Mouse (Mus musculus): ENCODE data around the gene Iqcn. TPM values are rescaled to one million over a fixed set of nuclear protein-coding genes. Genes with fewer than 3 reads are reported as not detected.

Iqcn gene
- total RNA-seq, 2 experiments from 2014 or later = 0.15 to 0.30 TPM

DNA sequence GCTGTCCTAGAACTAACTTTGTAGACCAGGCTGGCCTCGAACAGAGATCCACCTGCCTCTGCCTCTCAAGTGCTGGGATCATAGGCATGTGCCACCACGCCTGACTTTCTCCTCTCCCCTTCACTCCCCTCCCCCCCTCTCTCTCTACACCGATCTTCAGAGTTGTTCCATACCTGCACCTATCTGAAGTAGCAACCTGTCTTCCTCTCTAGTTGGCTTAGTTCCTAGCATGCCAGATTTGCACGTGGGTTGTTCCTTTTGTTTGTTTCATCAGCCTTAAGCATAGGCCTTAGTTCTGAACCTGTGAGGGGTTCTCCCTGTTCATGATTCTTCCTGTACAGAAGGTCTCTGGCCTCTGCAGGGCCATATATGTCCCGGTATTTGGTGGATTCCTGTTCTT, 34.4 kb downstream of the Iqcn start:
- DNase-seq = no peak

DNA sequence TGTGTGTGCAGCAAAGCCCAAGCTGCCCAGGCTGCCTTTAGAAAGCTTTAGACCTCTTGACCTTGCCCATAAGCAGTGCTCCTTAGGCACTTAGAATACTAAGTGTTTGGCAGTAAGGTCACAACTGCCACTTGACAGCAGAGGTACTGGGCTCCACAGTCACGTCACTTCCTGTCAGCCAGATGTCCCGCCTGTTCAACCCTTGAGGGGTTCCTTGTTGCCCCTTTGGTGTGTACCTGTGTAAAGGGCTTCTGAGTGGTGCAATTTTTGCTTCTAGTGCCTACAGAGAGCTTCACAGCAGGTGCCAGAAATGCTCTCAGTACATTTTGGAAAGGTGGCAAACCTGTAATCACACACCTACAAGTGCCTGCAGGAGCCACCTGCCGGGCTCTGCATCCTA, 35.0 kb downstream of the Iqcn start:
- no peak for DNase-seq

DNA sequence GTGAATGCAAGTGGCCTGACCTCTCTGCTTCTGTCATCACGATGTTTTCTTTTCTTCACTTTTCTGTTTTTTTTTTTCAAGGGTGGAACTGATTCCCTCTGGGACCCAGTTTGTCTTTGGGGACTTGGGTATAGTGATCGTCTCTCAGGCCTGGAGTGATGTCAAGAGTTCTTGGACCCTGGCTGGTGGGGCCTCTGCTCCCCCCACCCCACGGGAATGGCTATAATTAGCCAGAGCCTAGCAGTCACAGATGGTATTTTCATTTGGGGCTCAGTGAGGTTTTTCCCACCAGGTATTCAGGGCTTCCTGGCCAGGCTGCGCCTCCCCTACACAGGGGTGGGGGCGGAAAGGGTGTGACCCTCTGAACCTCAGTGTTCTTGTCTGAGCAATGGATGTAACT, 38.4 kb downstream of the Iqcn start:
- no peak for DNase-seq

DNA sequence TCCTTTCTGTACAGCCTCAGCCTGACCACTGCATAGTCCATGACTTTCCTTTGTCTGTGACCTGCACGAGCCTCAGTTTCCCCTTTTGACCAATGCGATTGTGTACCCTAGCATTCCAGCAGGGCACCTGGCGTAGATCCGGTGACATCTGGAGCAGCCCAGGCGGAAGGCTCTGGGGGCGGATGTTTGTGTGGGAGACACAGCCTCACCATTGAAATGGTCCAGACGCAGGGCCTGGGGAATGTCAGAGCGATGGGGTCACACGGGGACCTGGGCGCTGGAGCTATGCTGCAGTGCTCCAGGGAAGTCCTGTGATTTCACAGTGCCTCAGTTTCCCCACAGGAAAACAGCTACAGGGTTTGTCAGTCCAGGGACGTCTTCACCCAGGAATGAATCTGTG, 38.9 kb downstream of the Iqcn start:
- DNase-seq = no peak

DNA sequence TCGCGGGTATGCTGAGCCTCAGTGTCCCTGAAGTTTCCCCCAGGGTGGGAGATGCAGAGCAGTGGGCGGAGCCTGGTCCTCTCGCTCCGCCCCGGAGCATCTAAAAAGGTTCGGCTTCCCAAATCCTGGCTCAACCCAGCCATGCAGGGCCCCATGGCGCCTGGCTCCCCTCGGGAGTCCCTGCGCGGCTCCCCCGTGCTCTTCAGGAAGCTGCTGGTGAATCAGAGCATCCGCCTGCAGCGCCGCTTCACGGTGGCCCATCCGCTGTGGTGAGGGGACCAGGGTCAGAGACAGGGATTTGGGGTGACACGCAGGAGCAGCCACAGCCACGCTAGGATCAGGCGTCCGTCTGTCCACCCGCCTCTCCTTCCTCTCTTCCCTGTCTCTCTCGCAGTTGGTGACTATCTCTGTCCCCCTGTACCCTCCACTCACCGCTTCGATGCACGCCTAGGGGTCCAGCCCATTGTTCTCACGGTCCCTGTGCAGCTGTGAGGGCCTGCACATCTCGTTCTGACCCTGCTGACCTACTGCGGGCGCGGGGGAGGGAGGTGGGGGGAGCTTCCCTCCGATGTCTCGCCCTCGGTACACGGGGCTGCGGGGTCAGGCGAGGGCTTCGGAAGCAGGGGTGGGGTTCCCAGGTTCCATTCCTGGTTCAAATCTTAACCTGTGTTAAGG, 39.9 kb downstream of the Iqcn start:
- DNase-seq = no peak

DNA sequence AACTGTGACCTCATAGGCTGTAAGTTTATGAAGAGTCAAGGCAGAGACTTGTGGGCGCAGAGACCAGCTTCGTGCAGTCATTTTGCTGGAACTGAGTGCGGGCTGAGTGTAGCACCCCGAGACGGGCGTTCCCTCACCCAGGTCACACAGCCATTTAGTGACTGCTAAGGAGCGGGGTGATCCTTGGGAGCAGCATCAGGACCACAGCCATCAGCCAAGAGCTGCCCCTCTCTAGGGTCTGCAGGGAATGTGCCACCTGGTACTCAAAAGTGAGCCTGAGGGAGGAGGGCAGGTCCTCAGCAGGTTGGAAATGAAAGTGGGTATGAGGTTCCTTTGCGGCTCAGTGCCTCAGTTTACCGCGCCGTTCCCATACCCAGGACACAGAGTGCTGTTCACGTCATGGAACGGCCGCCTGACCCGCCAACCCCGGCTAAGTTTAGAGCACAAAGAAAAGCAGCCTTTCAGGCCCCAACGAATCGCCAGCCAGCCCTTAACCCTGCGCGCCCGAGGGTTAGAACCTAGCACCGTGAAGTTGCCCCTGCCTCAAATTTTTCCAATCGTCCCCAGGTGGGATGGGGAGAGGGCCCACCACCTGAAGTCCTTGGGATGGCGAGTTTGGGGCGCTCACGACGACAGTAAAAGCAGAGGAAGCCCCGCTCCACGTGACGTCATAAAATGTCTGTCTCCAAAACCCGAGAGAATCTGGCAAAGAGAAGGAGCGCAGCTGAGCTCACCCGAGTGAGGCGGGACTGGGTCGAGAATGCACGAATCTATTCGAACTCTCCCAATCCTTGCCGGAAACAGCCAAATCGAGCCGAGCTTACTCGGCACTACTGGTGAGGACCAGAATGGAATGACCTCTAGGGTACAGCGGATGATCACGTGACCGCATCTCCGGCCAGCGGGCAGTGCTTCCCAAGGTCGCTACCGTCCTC, 40.7 kb downstream of the Iqcn start:
- DNase-seq = peak; percentile 83

DNA sequence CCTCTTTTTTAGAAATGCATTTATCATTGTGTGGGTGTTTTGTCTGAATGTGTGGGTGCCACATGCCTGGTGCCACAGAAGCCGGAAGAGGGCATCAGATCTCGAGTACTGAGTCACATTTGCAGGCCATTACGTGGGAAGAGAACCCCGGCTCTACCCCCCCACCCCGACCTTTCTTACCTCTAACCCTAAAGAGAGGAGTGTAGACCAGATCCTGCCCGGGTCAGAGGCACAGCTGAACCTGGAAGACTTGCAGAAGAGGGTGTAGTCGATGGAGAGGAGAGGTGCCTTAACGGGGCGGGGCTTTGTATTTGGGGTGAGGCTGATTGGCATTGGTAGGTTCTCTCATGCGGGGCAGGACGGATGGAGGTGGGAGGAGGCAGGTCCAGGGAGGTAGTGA, 41.5 kb downstream of the Iqcn start:
- DNase-seq = no peak

DNA sequence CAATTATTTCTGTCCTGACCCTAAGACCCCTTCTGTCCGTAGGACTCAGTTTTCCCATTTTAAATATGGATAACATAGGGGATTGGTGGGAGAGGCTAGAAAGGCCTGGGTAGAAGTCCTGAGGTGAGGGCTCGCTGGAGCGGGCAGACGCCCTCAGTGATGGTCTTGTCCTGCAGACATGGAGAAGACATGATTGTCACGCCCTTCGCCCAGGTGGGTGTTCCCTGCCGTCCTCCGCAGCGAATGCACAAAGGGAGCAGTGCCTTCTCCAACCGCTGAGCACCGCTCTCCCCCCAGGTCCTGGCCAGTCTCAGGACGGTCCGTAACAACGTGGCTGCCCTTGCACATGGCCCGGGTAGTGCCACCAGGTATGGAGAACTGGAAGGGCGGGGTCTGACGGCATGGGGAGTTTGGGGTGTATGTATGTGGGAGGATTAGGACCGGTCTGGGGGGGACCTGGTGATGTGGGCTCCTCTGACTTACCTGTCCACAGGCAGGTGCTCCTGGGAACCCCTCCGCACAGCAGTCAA, 42.5 kb downstream of the Iqcn start:
- no peak for DNase-seq

DNA sequence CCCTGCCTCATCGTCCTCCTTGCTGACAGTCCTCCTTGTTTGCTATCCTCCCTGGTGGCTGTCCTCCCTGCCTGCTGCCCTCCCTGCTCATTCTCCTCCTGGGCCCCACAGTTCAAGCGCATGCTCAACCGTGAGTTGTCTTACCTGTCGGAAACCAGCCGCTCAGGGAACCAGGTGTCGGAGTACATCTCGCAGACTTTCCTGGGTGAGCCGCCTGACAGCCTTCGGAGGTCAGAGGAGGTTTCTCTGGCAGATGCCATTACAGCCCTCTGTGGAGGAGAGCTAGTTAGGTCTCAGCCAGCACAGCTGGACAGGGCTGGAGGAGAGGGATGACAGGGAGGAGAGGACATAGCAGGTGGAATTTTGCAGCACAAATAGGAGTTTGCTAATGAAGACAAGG, 43.4 kb downstream of the Iqcn start:
- no peak for DNase-seq

DNA sequence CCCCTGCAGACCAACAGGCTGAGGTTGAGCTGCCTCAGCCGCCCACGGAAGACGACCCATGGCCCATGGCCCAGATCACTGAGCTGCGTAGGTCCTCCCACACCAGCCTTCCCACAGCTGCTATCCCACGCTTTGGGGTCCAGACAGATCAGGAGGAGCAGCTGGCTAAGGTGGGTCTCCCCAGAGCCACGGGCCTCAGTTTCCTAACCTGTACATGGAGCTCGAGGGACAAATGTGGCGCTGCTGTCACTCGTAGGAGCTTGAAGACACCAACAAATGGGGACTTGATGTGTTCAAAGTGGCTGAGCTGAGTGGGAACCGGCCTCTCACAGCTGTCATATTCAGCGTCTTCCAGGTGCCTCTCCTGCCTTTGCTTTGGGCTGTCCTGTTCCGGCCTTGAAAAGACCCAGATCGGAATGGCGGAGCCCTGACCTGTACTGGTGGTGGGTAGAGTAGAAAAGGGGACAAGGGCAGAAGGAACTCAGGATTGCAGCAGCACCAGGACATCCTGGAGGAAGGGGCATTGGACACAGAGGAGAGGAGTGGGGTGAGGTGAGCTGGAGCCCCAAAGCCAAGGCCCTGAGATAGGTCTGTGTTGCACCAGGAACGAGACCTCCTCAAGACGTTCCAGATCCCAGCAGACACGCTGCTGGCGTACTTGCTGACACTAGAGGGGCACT, 44.1 kb downstream of the Iqcn start:
- DNase-seq = no peak

DNA sequence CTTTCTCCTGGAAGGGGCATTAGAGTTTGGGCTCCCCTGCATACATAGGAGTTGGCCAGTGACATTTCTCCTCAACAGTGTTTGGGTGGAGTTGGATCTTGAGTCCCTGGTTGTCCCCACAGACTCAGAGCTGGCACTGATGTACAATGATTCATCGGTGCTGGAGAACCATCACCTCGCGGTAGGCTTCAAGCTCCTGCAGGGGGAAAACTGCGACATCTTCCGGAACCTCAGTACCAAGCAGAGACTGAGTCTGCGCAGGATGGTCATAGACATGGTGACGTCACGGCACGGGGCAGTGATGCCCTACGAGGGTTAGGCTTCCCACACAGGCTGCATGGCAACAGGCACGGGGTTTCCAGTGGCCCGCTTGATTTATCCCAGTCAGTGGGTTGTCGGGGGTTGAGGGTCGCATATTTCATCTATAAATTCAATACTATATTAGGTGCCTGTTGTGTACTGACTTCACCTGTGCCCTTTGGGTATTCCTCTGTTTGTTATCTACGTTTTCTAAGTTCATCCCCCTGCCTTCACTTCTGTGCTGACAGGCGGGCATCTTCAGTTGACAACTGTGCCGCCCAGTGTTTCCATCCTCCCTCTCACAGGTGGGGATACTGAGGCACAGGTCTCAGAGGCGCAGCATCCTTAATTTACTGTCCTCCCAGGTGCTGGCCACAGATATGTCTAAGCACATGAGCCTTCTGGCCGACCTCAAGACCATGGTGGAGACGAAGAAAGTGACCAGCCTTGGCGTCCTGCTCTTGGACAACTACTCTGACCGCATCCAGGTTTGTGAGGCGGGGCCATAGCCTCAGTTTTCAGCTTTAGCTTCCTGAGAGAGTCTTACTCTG, 45.2 kb downstream of the Iqcn start:
- DNase-seq = no peak

DNA sequence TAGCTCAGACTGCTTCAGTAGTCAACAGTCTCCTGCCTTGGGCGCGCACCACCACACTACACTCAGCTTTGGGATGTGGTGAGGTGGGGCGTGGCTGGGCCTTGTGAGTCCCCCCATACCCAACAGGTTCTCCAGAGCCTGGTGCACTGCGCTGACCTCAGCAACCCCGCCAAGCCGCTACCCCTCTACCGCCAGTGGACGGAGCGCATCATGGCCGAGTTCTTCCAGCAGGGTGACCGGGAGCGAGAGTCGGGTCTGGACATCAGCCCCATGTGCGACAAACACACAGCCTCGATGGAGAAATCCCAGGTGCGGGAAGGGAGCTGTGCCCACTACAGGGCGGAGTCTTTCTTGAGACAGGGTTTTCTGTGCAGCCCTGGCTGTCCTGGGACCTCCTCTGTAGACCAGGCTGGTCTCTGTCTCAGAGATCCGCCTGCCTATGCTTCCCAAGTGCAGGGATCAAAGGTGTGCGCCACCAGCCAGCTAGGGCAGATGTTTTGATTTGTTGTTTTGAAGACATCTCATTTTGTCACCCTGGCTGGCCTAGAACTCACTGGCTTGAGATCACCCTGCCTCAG, 45.9 kb downstream of the Iqcn start:
- no peak for DNase-seq

DNA sequence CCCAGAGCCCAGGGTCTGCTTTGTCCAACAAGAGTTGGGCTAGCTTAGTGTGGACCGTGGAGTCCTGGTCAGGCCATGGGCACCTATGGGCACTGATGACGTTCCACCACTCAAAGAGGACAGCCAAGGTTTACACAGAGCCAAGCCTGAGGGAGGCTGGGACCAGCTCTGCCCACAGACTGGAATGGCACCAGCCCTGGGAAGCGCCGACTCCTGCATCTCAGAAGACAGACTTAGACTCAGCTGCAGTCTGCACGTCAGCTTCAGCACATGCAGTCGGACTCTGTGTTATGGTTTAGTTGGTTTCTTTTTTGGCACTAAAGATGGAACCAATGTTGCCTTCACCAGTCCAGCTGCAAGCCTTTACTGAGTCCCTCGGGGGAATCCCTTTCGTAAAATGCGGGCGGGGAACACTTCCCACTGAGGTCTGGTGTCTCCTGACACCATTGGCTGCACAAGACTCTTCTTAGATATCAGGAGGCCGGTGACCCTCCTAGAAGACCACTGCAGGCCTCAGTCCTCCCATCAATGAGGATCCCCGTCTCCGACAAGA, 46.9 kb downstream of the Iqcn start:
- DNase-seq = no peak

DNA sequence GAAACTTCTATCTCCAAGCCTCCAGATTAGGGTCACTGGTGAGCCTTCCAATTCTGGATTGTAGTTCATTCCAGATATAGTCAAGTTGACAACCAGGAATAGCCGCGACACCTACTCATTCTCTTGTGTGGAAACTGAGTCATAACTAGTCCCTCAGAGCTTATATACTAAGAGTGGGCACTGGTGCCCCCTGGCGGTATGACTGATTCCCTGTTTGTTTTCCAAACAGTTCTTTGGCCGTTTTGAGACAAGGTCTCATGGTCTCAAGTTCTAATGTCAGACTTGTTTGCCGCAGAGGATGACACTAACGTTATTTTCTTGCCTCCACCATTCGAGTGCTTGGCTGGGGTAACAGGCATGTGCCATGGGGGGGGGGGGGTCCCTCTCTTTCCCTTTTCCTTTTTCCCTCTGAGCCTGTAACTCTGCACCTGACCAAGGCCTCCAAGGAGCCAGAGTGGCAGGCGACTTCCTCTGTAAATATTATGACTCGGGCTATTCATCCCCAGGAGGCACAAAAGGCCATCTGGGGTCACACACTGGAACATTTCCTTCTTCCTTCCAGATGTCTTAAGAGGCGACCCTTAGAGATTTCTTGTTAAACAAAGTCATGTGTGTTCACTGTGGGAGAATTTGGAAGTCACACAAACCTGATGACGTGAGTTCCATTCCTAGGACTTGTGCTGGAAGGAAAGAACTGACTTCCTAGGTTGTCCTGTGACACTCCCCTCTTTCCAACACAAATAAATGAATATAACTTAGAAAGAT, 48.9 kb downstream of the Iqcn start:
- peak; percentile 89 for DNase-seq

DNA sequence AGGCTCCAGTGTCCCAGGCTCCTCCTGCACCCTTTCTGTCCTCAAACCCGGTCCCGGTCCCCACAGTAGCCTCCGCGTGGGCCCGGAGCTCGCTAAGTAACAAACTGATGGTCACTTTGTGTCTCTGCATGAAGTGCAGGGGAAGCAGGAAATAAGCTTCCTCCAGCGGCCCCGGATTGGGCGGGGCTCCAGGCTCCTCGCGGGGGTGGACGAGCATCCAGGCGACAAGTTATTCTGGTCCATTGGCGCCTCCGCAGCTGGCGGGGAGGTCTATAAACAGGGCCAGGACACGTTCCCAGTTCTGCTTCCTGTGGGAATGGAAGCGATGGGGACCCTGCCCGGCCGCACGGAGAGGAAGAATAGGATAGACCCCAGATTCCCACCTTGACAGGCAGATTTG, 49.9 kb downstream of the Iqcn start:
- DNase-seq = peak; percentile 87

DNA sequence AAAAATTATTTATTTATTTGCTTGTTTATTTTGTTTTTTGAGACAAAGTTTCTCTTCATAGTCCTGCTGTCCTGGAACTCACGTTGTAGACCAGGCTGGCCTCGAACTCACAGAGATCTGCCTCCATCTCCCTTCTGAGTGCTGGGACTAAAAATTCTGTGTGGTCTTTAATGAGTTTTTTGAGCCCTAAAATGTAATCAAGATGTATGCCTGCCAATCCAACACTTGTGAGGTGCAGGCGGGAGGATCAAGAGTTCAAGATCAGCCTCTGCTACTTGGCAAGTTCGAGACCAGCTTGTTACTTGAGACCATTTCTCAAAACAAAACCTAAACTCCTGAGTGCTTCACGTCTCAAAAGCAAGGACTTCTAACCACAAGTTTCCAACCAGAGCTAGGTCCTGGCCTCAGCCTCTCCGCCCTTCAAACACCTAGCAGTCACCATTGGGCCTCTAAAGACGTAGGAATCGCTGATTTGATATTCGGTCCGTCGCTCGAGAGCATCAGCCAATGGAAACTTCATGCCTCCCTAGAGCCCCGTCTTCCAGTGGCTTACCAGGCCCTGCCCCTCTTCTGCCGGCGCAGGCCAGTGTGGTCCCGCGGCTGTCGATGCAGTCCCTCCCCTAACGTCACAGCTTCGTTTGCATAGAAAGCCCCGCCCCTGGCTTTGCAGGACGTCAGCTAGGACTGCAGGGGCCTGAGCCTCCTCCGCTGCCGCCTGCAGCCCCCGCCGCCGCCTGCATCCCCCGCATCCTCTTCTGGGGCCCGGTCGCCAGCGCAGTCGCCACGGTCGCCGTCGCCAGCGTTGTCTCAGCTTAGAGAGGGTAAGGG, 51.0 kb downstream of the Iqcn start, which contains the start of gene Rab3a:
Gene Rab3a (plus strand): TSS at position 637 of the 828 bp plus-strand sequence.
- DNase-seq = peak; percentile 97

DNA sequence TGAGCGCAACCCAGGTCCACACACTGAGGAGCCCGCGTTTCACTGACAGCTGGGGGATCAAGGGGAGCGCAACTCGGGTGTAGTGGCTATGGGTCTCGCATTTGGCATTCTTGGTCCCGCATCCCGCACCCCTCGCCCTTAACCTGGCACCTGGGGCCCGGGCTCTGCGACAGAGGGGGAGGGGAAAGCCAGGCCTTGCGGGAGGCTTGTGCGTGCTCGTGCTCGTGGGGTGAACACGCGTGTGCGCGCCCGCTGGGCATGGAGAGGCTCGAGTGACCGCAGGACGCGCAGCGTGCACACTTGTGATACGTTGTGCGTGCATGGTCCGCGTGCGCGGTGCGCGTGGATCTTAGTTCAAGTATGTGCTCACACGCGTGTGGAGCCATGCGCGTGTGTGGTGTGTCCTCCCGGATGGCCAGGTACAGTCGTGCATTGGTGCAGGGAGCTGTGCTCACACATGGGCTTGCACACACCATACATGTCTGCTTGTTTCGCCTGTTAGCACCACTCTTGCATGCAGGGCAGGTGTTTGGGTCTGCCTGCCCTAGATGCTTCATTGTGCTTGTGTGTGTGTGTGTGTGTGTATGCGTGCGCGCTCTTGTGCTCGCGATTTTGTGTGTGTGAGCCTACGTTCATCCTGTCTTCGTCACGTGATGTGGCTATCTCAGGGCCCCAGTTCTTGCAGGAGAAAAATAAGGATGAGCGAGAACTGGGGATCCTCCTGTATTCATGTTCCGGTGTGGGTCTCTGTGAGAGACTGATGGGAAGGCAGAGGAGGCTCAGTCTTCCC, 51.8 kb downstream of the Iqcn start:
- DNase-seq = peak; percentile 76

Data from adrenal gland, postnatal 10 days (tissue).